Mouse (Mus musculus): ENCODE results near the gene Lcmt1. TPM values are rescaled to one million over a fixed set of nuclear protein-coding genes. Genes with fewer than 3 reads are reported as not detected.

Lcmt1 gene
- polyA plus RNA-seq (2015; fragmentation: Nextera tagmentation; extraction: Ambion mirVana), result 54.5 and 54.9 TPM in 2 replicates

GRCm38 (mm10) chr7:123369759-123370481 is at the start of gene Lcmt1, which contains the start of gene Arhgap17:
Gene Lcmt1 (plus strand): TSS chr7:123369784.
Gene Arhgap17 (minus strand): TSS chr7:123369915.
- peak; percentile 98 for ATAC-seq (replicated peaks; ENCODE audit: low FRiP score)
- Histone ChIP-seq H3K4me3 (replicated peaks) (peak within 1 kb of the TSS; percentile 84), H3K9me3 (replicated peaks) (no peaks in the 10 kb centered on the region), H3K27ac (peak within 1 kb of the TSS; percentile 95), H3K4me2 (peak within 1 kb of the TSS; percentile 79), H3K9ac (peak within 1 kb of the TSS; percentile 87), H3K4me1 (peaks cover 44% of the 10 kb centered on the region), H3K36me3 (no peaks in the 10 kb centered on the region), H3K27me3 (no peaks in the 10 kb centered on the region)
- WGBS, result under 1% methylated on average over 64 of the region's 64 CpGs

- WGBS, result 80% methylated on average over 13 of the region's 13 CpGs
- no peak for ATAC-seq (replicated peaks; ENCODE audit: low FRiP score)
- Histone ChIP-seq H3K4me3 (replicated peaks) (no peak overlapping the region), H3K4me2 (no peak overlapping the region), H3K36me3 (peaks cover 87% of the 10 kb centered on the region), H3K9me3 (replicated peaks) (no peaks in the 10 kb centered on the region), H3K27me3 (no peaks in the 10 kb centered on the region), H3K4me1 (no peaks in the 10 kb centered on the region), H3K27ac (no peak overlapping the region), H3K9ac (no peak overlapping the region)
These were observed 47.0 kb upstream of the Lcmt1 start for GRCm38 (mm10) chr7:123322452-123323121.

- no peaks in the 10 kb centered on the region for H3K27me3 ChIP-seq
- no peak for ATAC-seq (replicated peaks; ENCODE audit: low FRiP score)
These were observed 46.2 kb upstream of the Lcmt1 start for GRCm38 (mm10) chr7:123323388-123323787.

GRCm38 (mm10) chr7:123324105-123324504 is 45.5 kb upstream of the Lcmt1 start:
- Histone ChIP-seq H3K9me3 (replicated peaks) (no peaks in the 10 kb centered on the region), H3K27me3 (no peaks in the 10 kb centered on the region), H3K9ac (no peak overlapping the region), H3K36me3 (peaks cover 71% of the 10 kb centered on the region), H3K4me2 (no peak overlapping the region), H3K4me1 (0 out of 2 replicates have a peak, but pooled peaks cover 3% of the 10 kb centered on the region), H3K27ac (no peak overlapping the region), H3K4me3 (replicated peaks) (no peak overlapping the region)
- ATAC-seq (replicated peaks; ENCODE audit: low FRiP score), result no peak
- WGBS, result 88% methylated on average over 1 of the region's 1 CpGs

More at GRCm38 (mm10) chr7:123323388-123323787, 46.2 kb upstream of the Lcmt1 start:
- Histone ChIP-seq H3K27ac (no peak overlapping the region), H3K4me1 (0 out of 2 replicates have a peak, but pooled peaks cover 2% of the 10 kb centered on the region), H3K9ac (no peak overlapping the region), H3K9me3 (replicated peaks) (no peaks in the 10 kb centered on the region), H3K36me3 (peaks cover 79% of the 10 kb centered on the region), H3K4me2 (no peak overlapping the region), H3K4me3 (replicated peaks) (no peak overlapping the region)
- WGBS, result 89% methylated on average over 2 of the region's 2 CpGs

GRCm38 (mm10) chr7:123326062-123326461 is 43.5 kb upstream of the Lcmt1 start:
- Histone ChIP-seq H3K9ac (no peak overlapping the region), H3K27me3 (no peaks in the 10 kb centered on the region), H3K4me3 (replicated peaks) (no peak overlapping the region), H3K27ac (no peak overlapping the region), H3K9me3 (replicated peaks) (no peaks in the 10 kb centered on the region), H3K4me2 (no peak overlapping the region), H3K4me1 (0 out of 2 replicates have a peak, but pooled peaks cover 3% of the 10 kb centered on the region), H3K36me3 (peaks cover 55% of the 10 kb centered on the region)
- no peak for ATAC-seq (replicated peaks; ENCODE audit: low FRiP score)
- WGBS, result 97% methylated on average over 5 of the region's 5 CpGs

- no peak for ATAC-seq (replicated peaks; ENCODE audit: low FRiP score)
- Histone ChIP-seq H3K36me3 (peaks cover 46% of the 10 kb centered on the region), H3K27ac (no peak overlapping the region), H3K4me1 (peaks cover 9% of the 10 kb centered on the region; the same call in 1 of the 2 replicates), H3K4me3 (replicated peaks) (no peak overlapping the region), H3K27me3 (no peaks in the 10 kb centered on the region), H3K4me2 (no peak overlapping the region), H3K9ac (no peak overlapping the region), H3K9me3 (replicated peaks) (no peaks in the 10 kb centered on the region)
- WGBS, result 84% methylated on average over 4 of the region's 4 CpGs
These were observed 42.7 kb upstream of the Lcmt1 start for GRCm38 (mm10) chr7:123326901-123327300.

- ATAC-seq (replicated peaks; ENCODE audit: low FRiP score), result no peak
These were observed 41.7 kb upstream of the Lcmt1 start for GRCm38 (mm10) chr7:123327909-123328308.

GRCm38 (mm10) chr7:123330506-123330905 is 39.1 kb upstream of the Lcmt1 start:
- 89% methylated on average over 9 of the region's 9 CpGs for WGBS
- ATAC-seq (replicated peaks; ENCODE audit: low FRiP score), result no peak
- no peak overlapping the region for H3K9ac ChIP-seq

More at GRCm38 (mm10) chr7:123327909-123328308, 41.7 kb upstream of the Lcmt1 start:
- Histone ChIP-seq H3K4me1 (peaks cover 9% of the 10 kb centered on the region; the same call in 1 of the 2 replicates), H3K4me2 (no peak overlapping the region), H3K9ac (no peak overlapping the region), H3K4me3 (replicated peaks) (no peak overlapping the region), H3K36me3 (peaks cover 37% of the 10 kb centered on the region), H3K27ac (no peak overlapping the region), H3K9me3 (replicated peaks) (no peaks in the 10 kb centered on the region), H3K27me3 (no peaks in the 10 kb centered on the region)
- WGBS, result 72% methylated on average over 4 of the region's 4 CpGs

GRCm38 (mm10) chr7:123336322-123336721 is 33.3 kb upstream of the Lcmt1 start:
- Histone ChIP-seq H3K9me3 (replicated peaks) (no peaks in the 10 kb centered on the region), H3K9ac (no peak overlapping the region), H3K36me3 (no peaks in the 10 kb centered on the region), H3K4me2 (no peak overlapping the region), H3K4me3 (replicated peaks) (no peak overlapping the region), H3K27me3 (no peaks in the 10 kb centered on the region), H3K27ac (peak overlapping the region; percentile 67), H3K4me1 (peaks cover 41% of the 10 kb centered on the region)
- WGBS, result 64% methylated on average over 1 of the region's 1 CpGs
- ATAC-seq (replicated peaks; ENCODE audit: low FRiP score), result no peak

More at GRCm38 (mm10) chr7:123330506-123330905, 39.1 kb upstream of the Lcmt1 start:
- H3K36me3 ChIP-seq, result peaks cover 17% of the 10 kb centered on the region; the same call in 1 of the 2 replicates
- H3K4me2 ChIP-seq, result no peak overlapping the region
- H3K27ac ChIP-seq, result no peak overlapping the region
- H3K27me3 ChIP-seq, result no peaks in the 10 kb centered on the region
- H3K4me1 ChIP-seq, result peaks cover 9% of the 10 kb centered on the region; the same call in 1 of the 2 replicates
- no peak overlapping the region for H3K4me3 ChIP-seq (replicated peaks)
- no peaks in the 10 kb centered on the region for H3K9me3 ChIP-seq (replicated peaks)

GRCm38 (mm10) chr7:123338351-123338750 is 31.2 kb upstream of the Lcmt1 start:
- no peaks in the 10 kb centered on the region for H3K9me3 ChIP-seq (replicated peaks)
- peak overlapping the region; percentile 67 for H3K27ac ChIP-seq
- H3K9ac ChIP-seq, result no peak overlapping the region
- peaks cover 52% of the 10 kb centered on the region for H3K4me1 ChIP-seq
- no peak overlapping the region for H3K4me2 ChIP-seq
- 46% methylated on average over 8 of the region's 8 CpGs for WGBS
- peak; percentile 62 for ATAC-seq (replicated peaks; ENCODE audit: low FRiP score)
- H3K4me3 ChIP-seq (replicated peaks), result no peak overlapping the region
- no peaks in the 10 kb centered on the region for H3K27me3 ChIP-seq
- no peaks in the 10 kb centered on the region for H3K36me3 ChIP-seq

- H3K27me3 ChIP-seq, result no peaks in the 10 kb centered on the region
- peaks cover 55% of the 10 kb centered on the region for H3K4me1 ChIP-seq
- H3K4me3 ChIP-seq (replicated peaks), result no peak overlapping the region
- no peak overlapping the region for H3K9ac ChIP-seq
- H3K4me2 ChIP-seq, result no peak overlapping the region
- H3K9me3 ChIP-seq (replicated peaks), result no peaks in the 10 kb centered on the region
- no peak for ATAC-seq (replicated peaks; ENCODE audit: low FRiP score)
- H3K27ac ChIP-seq, result peak overlapping the region; percentile 22; the same call in 1 of the 2 replicates
- no peaks in the 10 kb centered on the region for H3K36me3 ChIP-seq
- 74% methylated on average over 5 of the region's 5 CpGs for WGBS
These were observed 27.7 kb upstream of the Lcmt1 start for GRCm38 (mm10) chr7:123341896-123342295.

Measured in kidney, embryonic 15.5 days (tissue).